In genomic region chr4:48427413-48427812, GRCm38 (mm10) we compare ENCODE assay signal across 27 mouse cellular contexts. TPM values are rescaled to one million over a fixed set of nuclear protein-coding genes. Genes with fewer than 3 reads are reported as not detected.
DNase-seq lines count a peak whose midpoint lies in the region; ATAC-seq and TF ChIP-seq lines count a peak whose summit lies in the region.
"Had no signal": no experiment of that assay in that cellular context is flagged by ENCODE, and none has a peak within 500 bp of the region (broad histone marks: within the 10 kb centered on the region; RNA-seq: fewer than 3 reads in every experiment).

No protein-coding gene starts in this region.

- no peak for TF ChIP-seq EP300 in liver, postnatal 0 days (IDR thresholded peaks at IDR 0.05; ENCODE audit: low read depth)

- peak; percentile 56 for DNase-seq in adrenal gland, postnatal 14 days
- DNase-seq in adrenal gland, adult 8-10 months, result no peak
- no peak for DNase-seq in heart, postnatal 25 days (ENCODE audit: low spot score)
- DNase-seq in liver, postnatal 0 days, result no peak
- DNase-seq: cerebellum, adult 2 months; cerebellum, postnatal 14 days; gastrocnemius, postnatal 25 days; heart, adult 18-20 months; kidney, adult 18-20 months; kidney, postnatal 36 days; lung, postnatal 36 days; retina, postnatal 1 day; right cerebral cortex, postnatal 14 days; thymus, postnatal 4 days had no signal

- H3K36me3 ChIP-seq in heart, embryonic 15.5 days, result peaks cover 30% of the 10 kb centered on the region
- peaks cover 30% of the 10 kb centered on the region for H3K36me3 ChIP-seq in liver, postnatal 0 days (replicated peaks; ENCODE audit: insufficient read depth, low read length)
- H3K36me3 ChIP-seq in liver, embryonic 12.5 days, result peaks cover 58% of the 10 kb centered on the region
- peaks cover 64% of the 10 kb centered on the region for H3K36me3 ChIP-seq in limb, embryonic 12.5 days

- no peaks in the 10 kb centered on the region for H3K27me3 ChIP-seq in heart, embryonic 15.5 days
- H3K27me3 ChIP-seq in liver, postnatal 0 days (ENCODE audit: insufficient read depth, low read length), result no peaks in the 10 kb centered on the region
- H3K27me3 ChIP-seq in liver, embryonic 12.5 days (replicated peaks), result no peaks in the 10 kb centered on the region
- H3K27me3 ChIP-seq in limb, embryonic 12.5 days, result no peaks in the 10 kb centered on the region
- H3K27me3 ChIP-seq: forebrain, embryonic 13.5 days; heart, embryonic 13.5 days; kidney, embryonic 15.5 days; limb, embryonic 15.5 days; midbrain, embryonic 12.5 days; neural tube, embryonic 15.5 days; Patski had no signal

- H3K4me2 ChIP-seq in heart, embryonic 15.5 days, result no peak overlapping the region
- H3K4me2 ChIP-seq in liver, postnatal 0 days (ENCODE audit: low read depth, low read length), result no peak overlapping the region
- no peak overlapping the region for H3K4me2 ChIP-seq in liver, embryonic 12.5 days
- no peak overlapping the region for H3K4me2 ChIP-seq in limb, embryonic 12.5 days
- H3K4me2 ChIP-seq: forebrain, embryonic 13.5 days; heart, embryonic 13.5 days; hindbrain, embryonic 14.5 days; kidney, embryonic 15.5 days; limb, embryonic 15.5 days; midbrain, embryonic 12.5 days; neural tube, embryonic 15.5 days had no signal

- intact Hi-C loops in heart, postnatal 25 days (cut with DNase I), result no loop called here

- no peak overlapping the region for H3K9ac ChIP-seq in heart, embryonic 15.5 days
- no peak overlapping the region for H3K9ac ChIP-seq in liver, postnatal 0 days (replicated peaks)
- H3K9ac ChIP-seq in liver, embryonic 12.5 days, result no peak overlapping the region
- no peak overlapping the region for H3K9ac ChIP-seq in limb, embryonic 12.5 days (replicated peaks)
- H3K9ac ChIP-seq: forebrain, embryonic 13.5 days; heart, embryonic 13.5 days; hindbrain, embryonic 14.5 days; kidney, embryonic 15.5 days; limb, embryonic 15.5 days; midbrain, embryonic 12.5 days; neural tube, embryonic 15.5 days had no signal

- ATAC-seq in heart, embryonic 15.5 days (replicated peaks; ENCODE audit: insufficient number of reproducible peaks, insufficient read depth, low FRiP score, low read depth), result 0 out of 2 replicates have a peak, but pooled peaks have one; percentile 53
- ATAC-seq in liver, postnatal 0 days, result peak; percentile 54
- ATAC-seq in liver, embryonic 12.5 days, result no peak
- 0 out of 2 replicates have a peak, but pooled peaks have one; percentile 21 for ATAC-seq in limb, embryonic 12.5 days (ENCODE audit: insufficient number of reproducible peaks, insufficient read depth, low FRiP score, low TSS enrichment, low read depth)
- ATAC-seq: forebrain, embryonic 13.5 days; Patski had no signal

- H3K9me3 ChIP-seq in heart, embryonic 15.5 days (replicated peaks), result no peaks in the 10 kb centered on the region
- no peaks in the 10 kb centered on the region for H3K9me3 ChIP-seq in liver, postnatal 0 days (ENCODE audit: low read length)
- no peaks in the 10 kb centered on the region for H3K9me3 ChIP-seq in liver, embryonic 12.5 days (replicated peaks)
- no peaks in the 10 kb centered on the region for H3K9me3 ChIP-seq in limb, embryonic 12.5 days
- H3K9me3 ChIP-seq: forebrain, embryonic 13.5 days; heart, embryonic 13.5 days; kidney, embryonic 15.5 days; limb, embryonic 15.5 days; midbrain, embryonic 12.5 days; neural tube, embryonic 15.5 days had no signal

- no peak overlapping the region for H3K4me3 ChIP-seq in heart, embryonic 15.5 days
- H3K4me3 ChIP-seq in liver, postnatal 0 days (ENCODE audit: low read depth, low read length), result no peak overlapping the region
- H3K4me3 ChIP-seq in liver, embryonic 12.5 days, result no peak overlapping the region
- H3K4me3 ChIP-seq in limb, embryonic 12.5 days (replicated peaks), result no peak overlapping the region
- H3K4me3 ChIP-seq: forebrain, embryonic 13.5 days; heart, embryonic 13.5 days; kidney, embryonic 15.5 days; layer of hippocampus, adult 2 months; left cerebral cortex, adult 2 months; limb, embryonic 15.5 days; midbrain, embryonic 12.5 days; neural tube, embryonic 15.5 days had no signal

- H3K4me1 ChIP-seq in heart, embryonic 15.5 days (replicated peaks), result peaks cover 18% of the 10 kb centered on the region
- no peaks in the 10 kb centered on the region for H3K4me1 ChIP-seq in liver, postnatal 0 days (ENCODE audit: insufficient read depth)
- H3K4me1 ChIP-seq in liver, embryonic 12.5 days, result peaks cover 4% of the 10 kb centered on the region; the same call in 1 of the 2 replicates
- H3K4me1 ChIP-seq in limb, embryonic 12.5 days (replicated peaks), result no peaks in the 10 kb centered on the region
- H3K4me1 ChIP-seq: forebrain, embryonic 13.5 days; kidney, embryonic 15.5 days; limb, embryonic 15.5 days; midbrain, embryonic 12.5 days; neural tube, embryonic 15.5 days had no signal

- WGBS in heart, embryonic 15.5 days, result 37% methylated on average over 3 of the region's 3 CpGs
- 74% methylated on average over 3 of the region's 3 CpGs for WGBS in liver, postnatal 0 days (ENCODE audit: insufficient replicate concordance)
- 62% methylated on average over 3 of the region's 3 CpGs for WGBS in liver, embryonic 12.5 days (ENCODE audit: insufficient replicate concordance)
- 65% methylated on average over 3 of the region's 3 CpGs for WGBS in limb, embryonic 12.5 days

- no peak overlapping the region for H3K27ac ChIP-seq in heart, embryonic 15.5 days
- no peak overlapping the region for H3K27ac ChIP-seq in liver, postnatal 0 days (ENCODE audit: low read depth)
- no peak overlapping the region for H3K27ac ChIP-seq in liver, embryonic 12.5 days
- no peak overlapping the region for H3K27ac ChIP-seq in limb, embryonic 12.5 days
- H3K27ac ChIP-seq: forebrain, embryonic 13.5 days; heart, embryonic 13.5 days; hindbrain, embryonic 14.5 days; kidney, embryonic 15.5 days; layer of hippocampus, adult 2 months; left cerebral cortex, adult 2 months; limb, embryonic 15.5 days; midbrain, embryonic 12.5 days; neural tube, embryonic 15.5 days had no signal

- no peak for TF ChIP-seq CTCF in liver, postnatal 0 days (IDR thresholded peaks at IDR 0.05; ENCODE audit: low read depth)

RNA-seq across cellular contexts. Expression of gene Tex10, which starts 45.8 kb away (rescaled TPM):
- 23.0 and 27.0 TPM in 2 replicates for total RNA-seq in adrenal gland, postnatal 14 days (2021)
- 10 to 100 TPM; 32.2 to 38.0 (median 36.5) TPM for total RNA-seq in adrenal gland, adult 8-10 months (2022)
- polyA plus RNA-seq in heart, embryonic 15.5 days (2015; fragmentation: Nextera tagmentation; extraction: Ambion mirVana), result 24.7 and 30.2 TPM in 2 replicates
- total RNA-seq in heart, postnatal 25 days (2021), result 1 to 10 TPM; 7.6 to 8.2 TPM
- polyA plus RNA-seq in liver, postnatal 0 days (2015; fragmentation: Nextera tagmentation; extraction: Ambion mirVana), result 9.8 and 11.0 TPM in 2 replicates
- polyA plus RNA-seq in liver, embryonic 12.5 days (2016; fragmentation: Nextera tagmentation; extraction: Ambion mirVana), result 36.7 and 36.8 TPM in 2 replicates
- polyA plus RNA-seq in limb, embryonic 12.5 days (2016; fragmentation: Nextera tagmentation; extraction: Ambion mirVana), result 67.6 and 70.1 TPM in 2 replicates
